Mouse (Mus musculus): ENCODE results near the gene Msl3l2.

The Msl3l2 gene

DNA sequence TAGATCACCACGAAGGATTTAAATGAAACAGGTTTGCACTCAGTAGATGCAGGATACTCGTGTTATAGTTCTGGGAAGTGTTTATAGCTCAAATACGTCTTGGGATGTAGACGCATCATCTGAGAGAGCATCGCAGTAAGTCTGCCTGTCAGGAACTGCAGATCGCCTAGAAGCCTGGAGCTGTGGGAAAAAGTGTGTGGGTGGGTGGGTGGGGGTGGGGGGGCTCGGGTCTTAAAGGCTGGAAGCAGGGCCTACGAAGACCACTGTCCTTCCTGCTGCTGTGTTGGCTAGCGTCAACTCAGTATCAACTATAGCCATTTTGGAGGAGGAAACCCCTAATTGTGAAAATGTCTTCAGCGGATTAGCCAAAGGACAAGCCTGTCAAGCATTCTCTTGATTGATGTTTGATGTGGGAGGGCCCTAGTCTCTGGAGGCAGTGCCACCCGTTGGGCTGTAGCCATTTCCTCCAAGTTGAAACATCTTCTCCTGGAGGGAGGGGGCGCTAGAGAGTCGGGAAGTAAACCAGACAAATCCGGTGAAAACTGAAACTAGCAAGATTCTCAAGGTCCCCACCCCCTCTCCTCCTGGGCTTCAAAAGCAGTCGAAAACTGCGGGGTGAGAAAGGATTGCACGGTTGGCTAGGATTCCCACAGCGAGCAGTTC is at the start of gene Msl3l2:
Msl3l2 (plus strand) TSS at position 585 of the 663 bp plus-strand sequence.
- peak; percentile 79 for DNase-seq (ENCODE audit: low read depth)

GRCm38 (mm10) chr10:56058979-56059422 is 47.7 kb upstream of the Msl3l2 start:
- DNase-seq (ENCODE audit: low read depth): no peak

GRCm38 (mm10) chr10:56061238-56061830 is 45.4 kb upstream of the Msl3l2 start:
- DNase-seq (ENCODE audit: low read depth): no peak

DNA sequence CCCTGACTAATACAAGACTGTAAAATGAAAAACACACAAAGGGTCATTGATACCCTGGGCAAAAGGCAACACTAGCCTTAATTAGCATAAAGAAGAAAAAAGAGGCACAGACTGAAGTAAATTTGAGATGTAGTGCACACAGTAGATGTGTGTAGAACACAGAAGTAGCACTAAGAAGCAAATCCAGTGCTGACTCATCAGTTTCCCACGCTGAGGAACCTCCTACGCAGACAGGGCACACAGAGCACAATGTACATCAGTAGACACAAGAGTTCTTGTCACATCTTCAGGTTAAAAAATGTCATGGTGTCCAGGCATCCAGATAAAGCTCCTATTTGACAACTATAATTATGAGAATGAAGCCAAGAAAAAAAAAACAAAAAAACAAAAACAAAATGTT is 44.0 kb upstream of the Msl3l2 start:
- no peak for DNase-seq (ENCODE audit: low read depth)

GRCm38 (mm10) chr10:56089714-56090113 is 17.0 kb upstream of the Msl3l2 start:
- DNase-seq (ENCODE audit: low read depth): no peak

- no peak for DNase-seq (ENCODE audit: low read depth)
Measured at GRCm38 (mm10) chr10:56094586-56094985, 12.1 kb upstream of the Msl3l2 start.

DNA sequence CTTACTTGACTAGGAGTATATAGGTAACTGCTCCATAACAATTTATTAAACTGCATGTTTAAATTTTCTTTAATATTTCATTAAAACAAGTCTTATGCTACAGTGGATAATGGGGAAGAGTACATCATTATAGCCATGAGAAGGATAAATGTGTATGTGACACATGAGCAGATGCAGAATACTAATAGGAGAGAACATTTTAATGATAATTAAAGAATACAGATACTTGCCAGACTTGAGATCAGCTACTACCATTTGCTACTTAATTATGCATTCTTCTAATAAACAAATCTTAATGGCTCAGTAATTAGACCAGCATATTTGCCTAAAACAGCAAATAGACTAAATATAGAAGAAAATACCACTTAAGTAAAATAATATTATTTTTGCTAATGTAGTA is 10.0 kb upstream of the Msl3l2 start:
- DNase-seq (ENCODE audit: low read depth): no peak

DNA sequence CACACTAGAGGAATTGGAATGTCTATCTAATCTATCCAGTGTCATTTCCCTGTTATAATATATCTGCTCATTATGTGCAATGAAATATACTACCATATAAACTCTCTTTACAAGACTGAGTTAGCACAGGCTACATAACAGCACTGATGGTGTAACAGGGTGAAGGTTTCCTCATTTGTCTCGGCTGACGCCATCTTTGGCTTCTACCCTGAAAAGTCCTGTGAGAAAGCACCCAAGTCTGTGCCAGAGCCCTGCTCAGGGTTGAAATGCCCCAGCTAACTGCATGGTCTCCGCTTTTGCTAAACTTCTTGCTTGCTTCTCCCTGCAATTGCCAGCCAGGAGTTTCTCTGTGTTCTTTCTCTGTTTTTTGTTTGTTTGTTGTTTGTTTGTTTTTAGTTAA is 7.6 kb upstream of the Msl3l2 start:
- DNase-seq (ENCODE audit: low read depth): no peak

DNA sequence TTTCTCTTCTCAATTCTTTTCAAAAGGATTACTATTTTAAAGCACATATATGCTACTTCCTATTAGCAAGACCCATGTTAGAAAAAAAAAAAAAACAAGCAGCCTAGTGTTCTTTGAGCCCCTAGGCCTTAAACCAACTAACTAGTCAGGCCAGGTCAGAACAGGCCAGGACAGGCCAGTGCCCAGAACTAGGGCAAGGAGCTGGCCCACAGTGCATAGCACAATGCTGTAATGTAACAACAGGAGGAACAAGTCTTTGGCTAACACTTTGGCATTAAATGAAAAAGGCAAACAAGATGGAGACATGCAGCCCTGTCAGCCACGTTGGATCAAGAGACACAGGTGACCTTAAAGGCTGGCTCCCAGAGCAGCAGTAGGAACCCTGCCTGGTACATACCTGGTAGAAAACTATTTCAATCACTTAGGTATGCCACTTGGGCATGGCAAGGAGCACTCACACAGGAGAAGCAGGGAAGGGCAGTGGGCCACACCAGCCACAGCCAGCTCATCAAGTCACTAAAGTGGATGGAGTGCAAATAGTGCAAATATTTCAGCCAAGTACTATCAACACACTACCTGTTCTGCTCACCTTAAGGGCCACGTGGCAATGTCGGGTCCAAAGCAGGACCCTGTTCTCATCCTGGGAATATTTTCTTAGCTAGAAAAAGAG is 6.9 kb upstream of the Msl3l2 start:
- no peak for DNase-seq (ENCODE audit: low read depth)

DNA sequence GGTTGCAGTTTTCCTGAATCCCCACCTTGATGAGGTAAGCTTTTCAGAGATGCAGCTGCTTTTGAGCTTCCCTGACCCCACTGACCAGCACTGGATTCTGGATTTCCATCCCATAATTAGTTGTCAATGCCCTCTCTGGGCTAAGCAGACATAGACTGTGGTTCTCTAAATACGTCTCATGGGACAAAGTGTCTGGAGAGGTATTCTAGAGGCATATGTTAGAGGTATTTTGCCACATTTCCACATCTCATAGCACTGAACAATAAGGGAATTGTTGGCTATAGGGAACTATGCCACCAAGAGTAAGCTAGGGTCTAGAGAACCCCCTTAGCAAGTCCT is 248 bp downstream of the Msl3l2 start:
- no peak for DNase-seq (ENCODE audit: low read depth)

DNA sequence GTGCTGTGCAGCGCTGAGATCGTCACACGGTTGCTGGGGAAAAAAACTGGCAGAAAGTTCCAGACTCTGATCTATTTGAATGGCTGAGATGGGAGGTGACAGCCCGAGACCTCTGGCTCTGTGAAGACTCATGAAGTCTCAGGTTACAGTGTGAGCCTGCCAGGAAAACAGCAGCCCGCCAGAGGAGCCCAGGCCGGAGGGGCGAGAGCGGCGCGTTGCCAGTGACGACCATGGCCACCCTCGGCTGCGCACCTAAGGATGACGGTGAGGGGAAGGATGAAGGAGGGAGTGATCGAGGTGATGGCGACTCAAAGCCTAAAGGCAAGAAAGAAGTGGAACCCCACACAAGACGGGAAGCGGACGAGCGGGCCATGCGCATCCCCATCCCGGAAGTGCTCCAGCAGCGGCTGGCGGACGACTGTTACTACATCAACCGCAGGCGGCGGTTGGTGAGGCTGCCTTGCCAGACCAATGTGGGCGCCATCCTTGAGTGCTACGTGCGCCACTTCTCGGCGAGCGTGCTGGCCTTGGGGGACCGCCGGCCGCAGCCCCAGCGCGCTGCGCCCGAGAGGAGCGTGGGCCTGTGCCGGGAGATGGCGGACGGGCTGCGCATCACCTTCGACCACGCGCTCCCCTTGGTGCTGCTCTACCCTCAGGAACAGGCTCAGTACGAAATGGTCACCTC is 8.4 kb downstream of the Msl3l2 start:
- DNase-seq (ENCODE audit: low read depth): no peak

DNA sequence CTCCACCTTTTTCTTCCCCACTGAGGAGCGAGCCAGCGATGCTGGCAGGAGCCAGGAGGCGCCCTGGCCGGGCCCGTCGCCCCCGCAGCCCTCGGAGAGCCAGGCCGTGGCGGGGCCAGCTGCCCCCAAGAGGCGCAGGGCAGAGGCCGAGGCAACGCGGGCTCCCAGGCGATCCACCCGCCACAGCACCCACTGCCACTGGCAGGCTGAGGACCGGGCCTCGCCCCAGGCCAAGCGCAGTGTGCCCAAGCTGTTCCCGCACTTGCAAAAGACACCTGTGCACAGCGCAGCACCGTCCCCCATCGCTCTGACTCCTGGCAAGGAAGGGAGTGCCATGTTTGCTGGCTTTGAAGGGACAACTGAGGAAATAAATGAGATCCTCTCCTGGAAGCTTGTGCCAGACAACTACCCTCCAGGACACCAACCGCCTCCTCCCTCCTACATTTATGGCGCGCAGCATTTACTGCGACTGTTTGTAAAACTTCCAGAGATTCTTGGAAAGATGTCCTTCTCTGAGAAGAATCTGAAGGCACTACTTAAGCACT is 9.0 kb downstream of the Msl3l2 start:
- DNase-seq (ENCODE audit: low read depth): no peak

GRCm38 (mm10) chr10:56126972-56127371 is 20.3 kb downstream of the Msl3l2 start:
- DNase-seq (ENCODE audit: low read depth): no peak

DNA sequence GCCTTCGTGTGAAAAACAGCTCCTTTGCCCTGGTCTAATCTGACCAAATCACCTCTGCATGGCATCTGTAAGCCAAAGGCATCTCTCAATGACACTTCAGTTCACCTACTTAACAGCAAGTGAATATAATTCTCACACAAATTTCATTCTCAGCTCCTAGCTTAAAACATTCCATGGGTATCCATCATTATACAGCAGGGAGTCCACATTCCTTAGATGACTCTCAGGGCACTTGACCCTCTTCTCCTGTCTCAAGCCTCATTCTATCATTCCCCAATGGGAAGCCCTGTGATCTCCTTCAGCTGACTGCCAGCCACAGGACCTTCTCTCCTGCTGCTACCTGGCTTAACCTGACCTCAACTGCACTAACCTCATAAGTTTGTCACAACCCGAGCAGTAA is 22.9 kb downstream of the Msl3l2 start:
- no peak for DNase-seq (ENCODE audit: low read depth)

DNA sequence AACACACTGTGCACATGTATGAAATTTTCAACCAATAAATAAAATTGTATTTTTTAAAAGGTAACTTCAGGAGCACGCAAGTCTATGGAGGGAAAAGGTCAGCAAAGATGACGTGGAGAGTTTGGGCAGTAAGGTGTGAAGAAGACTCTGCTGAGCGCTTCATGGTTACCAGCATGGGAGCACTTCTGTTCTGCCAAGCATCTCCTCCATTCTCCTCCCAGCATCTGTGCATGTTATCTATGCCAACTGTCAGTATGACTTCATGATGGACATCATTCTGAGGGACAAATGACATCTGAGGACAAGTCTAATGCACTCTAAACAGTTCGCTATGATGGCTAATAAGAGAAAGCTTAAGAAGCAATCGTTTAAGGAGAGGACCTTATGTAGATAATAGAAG is 30.5 kb downstream of the Msl3l2 start:
- DNase-seq (ENCODE audit: low read depth): no peak

GRCm38 (mm10) chr10:56148920-56149319 is 42.2 kb downstream of the Msl3l2 start:
- DNase-seq (ENCODE audit: low read depth): no peak

DNA sequence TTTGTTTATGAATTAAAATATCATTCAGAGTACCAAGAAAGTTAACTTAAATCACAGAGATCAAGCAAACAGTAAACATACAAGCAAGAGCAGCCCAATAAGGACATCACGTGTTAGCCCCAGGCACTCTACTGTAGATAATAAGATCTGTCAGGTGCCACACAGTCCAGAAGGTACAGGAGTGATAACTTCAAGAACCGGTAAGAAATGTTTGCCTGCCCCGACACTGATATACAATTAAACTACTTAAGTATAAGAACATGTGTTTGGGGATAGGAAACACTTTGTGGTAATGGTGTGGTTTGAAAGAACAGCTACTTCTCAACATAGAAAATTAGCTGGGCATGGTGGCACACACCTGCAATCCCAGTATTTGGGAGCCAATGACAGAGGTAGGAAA is 50.2 kb downstream of the Msl3l2 start:
- peak; percentile 6 for DNase-seq (ENCODE audit: low read depth)

DNA sequence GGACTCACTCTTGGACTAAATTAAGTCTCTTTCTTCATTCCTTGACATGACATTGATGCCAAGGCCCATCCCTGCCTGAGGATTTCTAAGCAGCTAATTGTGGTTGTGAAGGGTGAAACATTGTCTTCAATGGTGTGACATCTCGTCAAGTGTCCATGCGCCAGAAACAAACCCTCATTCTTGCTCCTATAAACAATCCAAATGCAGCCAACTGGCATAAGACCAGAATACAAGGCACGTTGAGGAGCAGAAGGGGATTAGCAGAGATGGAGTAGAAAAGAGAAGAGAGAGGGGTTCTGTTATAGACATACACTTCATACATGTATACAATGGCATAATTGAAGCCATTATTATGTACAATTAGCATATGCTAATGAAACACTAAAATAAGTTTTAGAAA is 51.5 kb downstream of the Msl3l2 start:
- no peak for DNase-seq (ENCODE audit: low read depth)

GRCm38 (mm10) chr10:56158748-56159147 is 52.0 kb downstream of the Msl3l2 start:
- DNase-seq (ENCODE audit: low read depth): no peak

DNA sequence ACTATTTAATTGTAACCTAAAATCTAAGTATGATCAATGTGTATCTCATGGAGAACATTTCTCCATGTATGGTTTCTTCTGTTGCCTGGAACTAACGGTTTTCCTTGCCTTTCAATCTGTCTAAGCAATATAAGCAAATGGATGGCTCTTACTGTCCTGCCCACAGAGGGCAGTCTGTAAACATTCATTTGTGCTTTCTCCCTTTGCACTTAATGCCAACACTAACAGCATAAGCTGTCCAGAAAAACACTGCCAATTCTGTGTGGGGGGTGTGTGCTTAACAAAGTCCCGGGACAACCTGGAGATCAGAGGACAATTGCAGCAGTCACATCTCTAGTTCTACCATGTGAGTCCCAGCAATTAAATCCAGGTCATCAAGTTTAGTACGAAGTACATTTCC is 57.7 kb downstream of the Msl3l2 start:
- no peak for DNase-seq (ENCODE audit: low read depth)

DNA sequence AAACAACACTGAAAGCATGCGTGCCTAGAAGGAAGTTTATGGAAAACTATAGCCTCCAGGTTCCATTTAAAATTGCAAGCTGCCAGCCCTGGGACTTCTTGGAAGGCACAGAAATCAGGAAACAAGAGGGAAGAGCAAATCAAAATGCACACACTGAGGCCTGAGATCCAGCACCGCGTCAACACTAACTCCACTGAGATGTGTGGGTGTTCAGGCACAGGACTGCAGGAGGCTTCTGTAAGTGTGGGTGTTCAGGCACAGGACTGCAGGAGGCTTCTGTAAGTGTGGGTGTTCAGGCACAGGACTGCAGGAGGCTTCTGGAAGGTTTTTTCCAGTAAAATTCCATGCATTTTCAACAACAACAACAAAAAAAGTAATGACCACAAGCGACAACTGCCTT is 59.0 kb downstream of the Msl3l2 start:
- DNase-seq (ENCODE audit: low read depth): no peak

Measured in c-Kit-positive CD71-positive TER-119-negative erythroid progenitor cells, embryonic 14.5 days (primary cell).